Mouse (Mus musculus): ENCODE measurements at regions not wholly inside any gene's neighbourhood (a gene's known extent, or its start where the extent isn't known, plus 50 kb on each side); places are given as distances from the start of the nearest gene placed in this dataset.

DNA sequence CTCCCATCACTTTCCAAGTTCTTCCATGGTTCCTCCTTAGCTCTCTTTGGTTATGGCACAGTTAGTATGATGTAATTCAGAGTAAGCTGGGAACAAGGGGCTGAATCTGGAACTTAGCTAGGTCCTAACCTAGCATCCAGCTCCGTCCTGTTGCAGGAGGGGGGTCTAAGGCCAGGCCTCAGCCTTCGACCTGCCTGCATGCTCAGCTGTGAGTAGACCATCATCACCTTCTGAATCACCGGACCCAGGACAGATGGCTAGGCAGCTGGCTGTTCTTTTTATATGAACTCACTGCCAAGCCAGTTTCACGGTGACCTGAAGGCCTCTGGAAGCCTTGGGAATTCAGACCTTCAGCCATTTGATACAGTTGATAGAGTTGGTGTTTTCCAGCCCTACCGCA, 152.9 kb upstream of the Tnfaip3 start:
- ATAC-seq (replicated peaks; ENCODE audit: insufficient number of reproducible peaks, low FRiP score, low TSS enrichment, low read depth): no peak
- DNase-seq (ENCODE audit: low spot score): no peak
- Histone ChIP-seq H3K9ac (replicated peaks; ENCODE audit: low read length) (no peak overlapping the region), H3K9me3 (replicated peaks; ENCODE audit: control insufficient read depth, low read length) (no peaks in the 10 kb centered on the region), H3K4me2 (ENCODE audit: low read depth, low read length) (no peak overlapping the region), H3K27me3 (ENCODE audit: control insufficient read depth, insufficient read depth, low read length) (no peaks in the 10 kb centered on the region), H3K27ac (replicated peaks; ENCODE audit: low read depth, low read length) (no peak overlapping the region), H3K4me1 (ENCODE audit: control insufficient read depth, insufficient read depth, low read length) (no peaks in the 10 kb centered on the region), H3K4me3 (ENCODE audit: low read depth, low read length) (no peak overlapping the region), H3K36me3 (replicated peaks; ENCODE audit: control insufficient read depth, insufficient read depth, low read depth, low read length) (no peaks in the 10 kb centered on the region)
- 88% methylated on average over 5 of the region's 5 CpGs for WGBS

DNA sequence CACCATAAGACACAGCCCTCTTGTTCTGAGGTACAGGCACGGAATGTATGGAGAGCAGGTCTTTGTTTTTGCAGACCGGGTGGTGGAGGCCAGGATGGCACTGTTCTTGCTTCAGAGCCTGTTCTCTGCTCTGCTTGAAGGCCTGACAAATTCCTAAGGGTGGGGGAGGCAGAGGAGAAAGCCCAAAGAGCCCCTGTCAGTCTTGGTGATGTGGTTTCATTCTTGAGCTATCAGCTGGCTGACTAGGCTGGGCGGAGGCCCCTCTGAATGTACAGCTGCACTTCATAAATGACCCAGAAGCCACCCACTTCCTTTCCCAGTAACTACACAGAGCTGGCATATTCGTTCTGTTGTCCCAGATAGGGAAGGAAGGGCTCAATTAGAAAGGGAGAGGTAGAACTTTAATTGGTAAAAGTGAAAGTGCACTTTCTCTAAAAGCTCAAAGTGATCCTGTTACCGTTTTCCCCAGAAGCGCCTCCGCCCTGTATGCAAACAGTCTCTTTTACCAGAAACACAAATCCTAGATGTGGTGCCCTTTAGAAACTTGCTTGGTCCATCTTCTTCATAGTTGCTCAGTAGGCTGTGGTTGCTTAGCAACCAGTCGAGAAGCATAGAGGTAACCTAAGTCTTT, 152.3 kb upstream of the Tnfaip3 start:
- ATAC-seq (replicated peaks; ENCODE audit: insufficient number of reproducible peaks, low FRiP score, low TSS enrichment, low read depth) (peak; percentile 80), DNase-seq (ENCODE audit: low spot score) (peak; percentile 59)
- Histone ChIP-seq H3K9ac (replicated peaks; ENCODE audit: low read length) (no peak overlapping the region), H3K27ac (replicated peaks; ENCODE audit: low read depth, low read length) (no peak overlapping the region), H3K4me1 (ENCODE audit: control insufficient read depth, insufficient read depth, low read length) (no peaks in the 10 kb centered on the region), H3K4me2 (ENCODE audit: low read depth, low read length) (no peak overlapping the region), H3K27me3 (ENCODE audit: control insufficient read depth, insufficient read depth, low read length) (no peaks in the 10 kb centered on the region), H3K4me3 (ENCODE audit: low read depth, low read length) (no peak overlapping the region), H3K9me3 (replicated peaks; ENCODE audit: control insufficient read depth, low read length) (no peaks in the 10 kb centered on the region), H3K36me3 (replicated peaks; ENCODE audit: control insufficient read depth, insufficient read depth, low read depth, low read length) (no peaks in the 10 kb centered on the region)
- WGBS: 29% methylated on average over 8 of the region's 8 CpGs

DNA sequence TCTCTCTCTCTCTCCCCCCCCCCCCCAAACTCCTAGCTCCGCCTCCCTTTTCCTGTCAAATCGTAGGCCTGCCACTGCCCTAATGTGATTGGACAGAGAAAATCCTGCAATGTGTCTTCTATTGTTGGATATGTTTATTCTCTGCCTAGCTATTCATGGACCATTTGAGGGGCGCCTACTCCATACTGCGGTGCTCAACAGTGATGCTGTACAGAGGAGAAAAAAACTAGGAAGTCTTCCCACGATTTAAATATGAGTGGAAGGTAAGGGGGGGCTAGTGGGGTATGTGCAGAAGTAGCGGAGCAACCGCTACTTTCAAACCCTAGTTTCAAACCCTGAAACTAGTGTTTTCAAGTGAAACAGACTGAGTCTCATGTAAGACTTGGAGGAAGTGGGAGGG, 151.6 kb upstream of the Tnfaip3 start:
- Histone ChIP-seq H3K36me3 (replicated peaks; ENCODE audit: control insufficient read depth, insufficient read depth, low read depth, low read length) (no peaks in the 10 kb centered on the region), H3K9ac (replicated peaks; ENCODE audit: low read length) (no peak overlapping the region), H3K27ac (replicated peaks; ENCODE audit: low read depth, low read length) (no peak overlapping the region), H3K27me3 (ENCODE audit: control insufficient read depth, insufficient read depth, low read length) (no peaks in the 10 kb centered on the region), H3K9me3 (replicated peaks; ENCODE audit: control insufficient read depth, low read length) (no peaks in the 10 kb centered on the region), H3K4me3 (ENCODE audit: low read depth, low read length) (no peak overlapping the region), H3K4me2 (ENCODE audit: low read depth, low read length) (no peak overlapping the region), H3K4me1 (ENCODE audit: control insufficient read depth, insufficient read depth, low read length) (no peaks in the 10 kb centered on the region)
- 81% methylated on average over 7 of the region's 7 CpGs for WGBS
- ATAC-seq (replicated peaks; ENCODE audit: insufficient number of reproducible peaks, low FRiP score, low TSS enrichment, low read depth) (peak; percentile 29; the same call in 1 of the 2 replicates), DNase-seq (ENCODE audit: low spot score) (no peak)

DNA sequence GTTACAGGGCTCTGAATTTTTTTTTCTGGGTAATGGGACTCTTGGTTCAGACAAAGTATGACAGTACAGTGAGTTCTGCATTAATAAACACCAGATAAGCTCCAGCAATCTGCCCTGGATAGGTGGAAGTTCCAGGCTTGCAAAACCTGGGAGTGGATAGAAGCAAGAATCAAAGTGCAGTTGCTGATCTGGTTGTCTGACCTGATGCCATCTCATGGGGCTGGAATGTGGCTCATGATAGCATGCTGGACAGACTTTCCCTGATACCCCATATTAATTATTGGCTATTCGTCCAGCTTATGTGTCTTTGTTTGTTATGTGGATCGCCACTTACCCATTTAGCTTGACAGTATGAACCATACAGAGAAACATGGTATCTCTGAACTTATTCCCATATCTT, 146.6 kb upstream of the Tnfaip3 start:
- H3K27ac ChIP-seq (replicated peaks; ENCODE audit: low read depth, low read length): no peak overlapping the region
- H3K4me3 ChIP-seq (ENCODE audit: low read depth, low read length): no peak overlapping the region
- no peaks in the 10 kb centered on the region for H3K4me1 ChIP-seq (ENCODE audit: control insufficient read depth, insufficient read depth, low read length)
- H3K36me3 ChIP-seq (replicated peaks; ENCODE audit: control insufficient read depth, insufficient read depth, low read depth, low read length): no peaks in the 10 kb centered on the region
- no peak overlapping the region for H3K4me2 ChIP-seq (ENCODE audit: low read depth, low read length)
- no peak for ATAC-seq (replicated peaks; ENCODE audit: insufficient number of reproducible peaks, low FRiP score, low TSS enrichment, low read depth)
- no peaks in the 10 kb centered on the region for H3K9me3 ChIP-seq (replicated peaks; ENCODE audit: control insufficient read depth, low read length)
- DNase-seq (ENCODE audit: low spot score): no peak
- no peaks in the 10 kb centered on the region for H3K27me3 ChIP-seq (ENCODE audit: control insufficient read depth, insufficient read depth, low read length)
- 80% methylated on average over 2 of the region's 2 CpGs for WGBS
- H3K9ac ChIP-seq (replicated peaks; ENCODE audit: low read length): no peak overlapping the region

DNA sequence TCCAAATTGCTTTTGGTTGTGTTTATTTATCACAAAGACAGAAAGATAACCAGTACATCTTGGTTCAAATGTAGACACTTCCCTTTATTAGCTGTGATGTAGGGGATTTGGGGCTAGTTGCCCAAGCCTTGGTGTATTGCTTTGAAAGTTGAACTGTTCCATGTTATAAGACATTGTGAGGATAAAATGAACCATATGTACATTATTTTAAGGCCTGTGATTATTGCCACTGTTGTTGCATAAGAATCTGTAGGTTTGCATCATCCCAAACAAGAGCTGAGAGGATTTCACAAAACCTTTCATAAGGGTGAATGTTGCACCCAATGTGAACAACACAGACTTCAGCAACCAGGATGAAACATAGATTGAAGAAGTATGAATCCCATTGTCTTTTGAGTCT, 145.7 kb upstream of the Tnfaip3 start:
- ATAC-seq (replicated peaks; ENCODE audit: insufficient number of reproducible peaks, low FRiP score, low TSS enrichment, low read depth): no peak
- no peak for DNase-seq (ENCODE audit: low spot score)
- no peaks in the 10 kb centered on the region for H3K27me3 ChIP-seq (ENCODE audit: control insufficient read depth, insufficient read depth, low read length)
- no peaks in the 10 kb centered on the region for H3K4me1 ChIP-seq (ENCODE audit: control insufficient read depth, insufficient read depth, low read length)
- no peaks in the 10 kb centered on the region for H3K36me3 ChIP-seq (replicated peaks; ENCODE audit: control insufficient read depth, insufficient read depth, low read depth, low read length)
- no peak overlapping the region for H3K4me3 ChIP-seq (ENCODE audit: low read depth, low read length)
- no peaks in the 10 kb centered on the region for H3K9me3 ChIP-seq (replicated peaks; ENCODE audit: control insufficient read depth, low read length)
- no peak overlapping the region for H3K9ac ChIP-seq (replicated peaks; ENCODE audit: low read length)
- H3K4me2 ChIP-seq (ENCODE audit: low read depth, low read length): no peak overlapping the region
- no peak overlapping the region for H3K27ac ChIP-seq (replicated peaks; ENCODE audit: low read depth, low read length)

DNA sequence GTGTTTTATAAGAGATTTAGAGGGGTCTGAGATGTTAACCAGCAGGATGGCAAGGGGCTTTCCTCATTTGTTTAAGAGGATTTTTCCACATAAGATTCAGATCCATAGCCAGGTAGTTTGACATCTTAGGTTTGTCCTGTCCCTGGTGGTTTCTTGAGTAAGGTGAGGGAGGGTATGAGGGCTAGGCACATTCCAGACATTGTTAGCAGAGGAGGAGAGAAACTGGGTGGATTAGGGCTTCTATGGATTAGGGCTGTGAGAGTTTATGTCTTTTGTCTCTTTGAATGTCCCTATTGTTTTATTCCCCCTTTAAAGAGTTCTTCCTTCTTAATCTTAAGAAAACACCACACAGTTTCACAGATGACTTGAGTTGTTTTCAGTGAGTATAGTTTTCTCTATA, 138.6 kb upstream of the Tnfaip3 start:
- H3K36me3 ChIP-seq (replicated peaks; ENCODE audit: control insufficient read depth, insufficient read depth, low read depth, low read length): no peaks in the 10 kb centered on the region
- no peaks in the 10 kb centered on the region for H3K9me3 ChIP-seq (replicated peaks; ENCODE audit: control insufficient read depth, low read length)
- no peak overlapping the region for H3K4me3 ChIP-seq (ENCODE audit: low read depth, low read length)
- H3K4me2 ChIP-seq (ENCODE audit: low read depth, low read length): no peak overlapping the region
- H3K9ac ChIP-seq (replicated peaks; ENCODE audit: low read length): no peak overlapping the region
- no peak overlapping the region for H3K27ac ChIP-seq (replicated peaks; ENCODE audit: low read depth, low read length)
- H3K27me3 ChIP-seq (ENCODE audit: control insufficient read depth, insufficient read depth, low read length): no peaks in the 10 kb centered on the region
- H3K4me1 ChIP-seq (ENCODE audit: control insufficient read depth, insufficient read depth, low read length): no peaks in the 10 kb centered on the region
- no peak for ATAC-seq (replicated peaks; ENCODE audit: insufficient number of reproducible peaks, low FRiP score, low TSS enrichment, low read depth)
- DNase-seq (ENCODE audit: low spot score): no peak

DNA sequence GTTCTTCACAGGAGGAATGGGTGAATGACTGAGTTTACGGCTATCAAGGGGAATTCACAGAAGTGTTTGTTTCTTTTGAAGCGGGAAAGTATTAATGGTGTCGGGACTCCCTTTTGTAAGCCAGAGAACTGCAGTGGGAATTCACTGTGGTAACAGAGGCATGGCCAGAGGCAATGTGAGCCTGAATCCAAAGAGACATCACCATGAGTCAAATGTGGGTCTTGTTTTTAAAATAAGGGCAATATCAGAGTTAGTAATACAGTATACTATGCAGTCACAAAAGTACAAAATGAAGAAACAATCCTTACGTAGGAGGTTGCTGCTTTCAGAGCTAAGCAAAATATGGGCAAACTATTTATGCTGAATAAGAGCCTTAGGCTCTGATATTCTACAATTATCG, 137.3 kb upstream of the Tnfaip3 start:
- H3K4me2 ChIP-seq (ENCODE audit: low read depth, low read length): no peak overlapping the region
- no peaks in the 10 kb centered on the region for H3K27me3 ChIP-seq (ENCODE audit: control insufficient read depth, insufficient read depth, low read length)
- DNase-seq (ENCODE audit: low spot score) (no peak), ATAC-seq (replicated peaks; ENCODE audit: insufficient number of reproducible peaks, low FRiP score, low TSS enrichment, low read depth) (no peak)
- no peaks in the 10 kb centered on the region for H3K9me3 ChIP-seq (replicated peaks; ENCODE audit: control insufficient read depth, low read length)
- H3K4me3 ChIP-seq (ENCODE audit: low read depth, low read length): no peak overlapping the region
- H3K36me3 ChIP-seq (replicated peaks; ENCODE audit: control insufficient read depth, insufficient read depth, low read depth, low read length): no peaks in the 10 kb centered on the region
- H3K9ac ChIP-seq (replicated peaks; ENCODE audit: low read length): no peak overlapping the region
- H3K4me1 ChIP-seq (ENCODE audit: control insufficient read depth, insufficient read depth, low read length): no peaks in the 10 kb centered on the region
- H3K27ac ChIP-seq (replicated peaks; ENCODE audit: low read depth, low read length): no peak overlapping the region
- 84% methylated on average over 5 of the region's 5 CpGs for WGBS

DNA sequence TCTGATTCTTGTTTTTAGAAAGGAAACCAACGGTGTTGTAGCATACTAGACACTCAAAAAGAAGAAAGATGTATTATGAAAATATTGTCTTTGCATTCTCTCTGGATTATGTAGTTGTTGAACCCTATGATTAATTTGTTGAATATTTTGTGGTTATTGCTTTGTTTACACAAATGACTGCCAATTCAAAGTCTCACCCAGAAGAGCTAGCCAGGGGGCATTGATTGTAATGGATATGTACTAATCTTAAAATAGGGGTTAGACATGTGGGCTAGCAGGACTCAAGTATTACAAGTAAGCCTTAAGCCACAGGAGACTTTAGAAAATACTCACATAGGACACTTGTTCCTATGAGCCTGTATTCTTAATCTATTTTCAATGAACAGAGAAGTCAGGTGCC, 135.3 kb upstream of the Tnfaip3 start:
- Histone ChIP-seq H3K4me1 (ENCODE audit: control insufficient read depth, insufficient read depth, low read length) (no peaks in the 10 kb centered on the region), H3K27ac (replicated peaks; ENCODE audit: low read depth, low read length) (no peak overlapping the region), H3K9ac (replicated peaks; ENCODE audit: low read length) (no peak overlapping the region), H3K4me3 (ENCODE audit: low read depth, low read length) (no peak overlapping the region), H3K4me2 (ENCODE audit: low read depth, low read length) (no peak overlapping the region), H3K27me3 (ENCODE audit: control insufficient read depth, insufficient read depth, low read length) (no peaks in the 10 kb centered on the region), H3K9me3 (replicated peaks; ENCODE audit: control insufficient read depth, low read length) (no peaks in the 10 kb centered on the region), H3K36me3 (replicated peaks; ENCODE audit: control insufficient read depth, insufficient read depth, low read depth, low read length) (no peaks in the 10 kb centered on the region)
- DNase-seq (ENCODE audit: low spot score) (no peak), ATAC-seq (replicated peaks; ENCODE audit: insufficient number of reproducible peaks, low FRiP score, low TSS enrichment, low read depth) (no peak)
- WGBS: 81% methylated on average over 1 of the region's 1 CpGs
